Mouse (Mus musculus): Measurements from ENCODE around the gene Tas1r3. TPM values are rescaled to one million over a fixed set of nuclear protein-coding genes. Genes with fewer than 3 reads are reported as not detected.

The Tas1r3 gene
- polyA plus RNA-seq, 1 experiment = 1.9 TPM

DNA sequence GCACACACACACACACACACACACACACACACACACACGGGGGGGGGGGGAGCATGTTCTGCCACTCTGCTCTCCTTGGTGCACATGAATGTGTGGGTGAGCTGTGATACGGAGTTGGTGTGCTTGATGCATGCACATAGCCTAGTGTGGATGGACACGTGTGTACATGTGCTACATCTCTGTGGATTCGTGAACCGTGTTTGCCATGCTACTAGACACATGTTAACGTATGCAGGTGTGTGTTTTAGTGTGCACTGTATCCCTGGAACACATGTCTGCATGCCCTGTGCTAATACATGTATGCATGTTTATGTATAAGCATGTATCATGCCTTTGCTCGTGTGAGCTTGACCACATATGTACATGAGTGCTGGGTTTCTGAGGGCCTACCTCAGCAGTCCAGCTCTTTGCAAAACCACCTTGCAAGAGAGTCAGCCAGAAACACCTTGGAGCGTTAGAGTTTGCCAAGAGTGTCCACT, 30.1 kb upstream of the Tas1r3 start:
- Histone ChIP-seq H3K27me3 (ENCODE audit: control insufficient read depth, insufficient read depth, low read length) (no peaks in the 10 kb centered on the region), H3K27ac (ENCODE audit: control insufficient read depth, insufficient read depth, low read depth, low read length) (no peak overlapping the region), H3K4me1 (ENCODE audit: control insufficient read depth, insufficient read depth, low read length) (peaks cover 22% of the 10 kb centered on the region), H3K4me3 (ENCODE audit: control insufficient read depth, low read depth, low read length) (no peak overlapping the region), H3K36me3 (ENCODE audit: control insufficient read depth, insufficient read depth, low read length) (no peaks in the 10 kb centered on the region; the same call in 1 of the 2 replicates)
- TF ChIP-seq POLR2A (IDR thresholded peaks at IDR 0.05; ENCODE audit: control insufficient read depth, low read depth, low read length) (no peak), CTCF (IDR thresholded peaks at IDR 0.05; ENCODE audit: control insufficient read depth, insufficient read depth, insufficient replicate concordance, low read depth, low read length) (no peak)

DNA sequence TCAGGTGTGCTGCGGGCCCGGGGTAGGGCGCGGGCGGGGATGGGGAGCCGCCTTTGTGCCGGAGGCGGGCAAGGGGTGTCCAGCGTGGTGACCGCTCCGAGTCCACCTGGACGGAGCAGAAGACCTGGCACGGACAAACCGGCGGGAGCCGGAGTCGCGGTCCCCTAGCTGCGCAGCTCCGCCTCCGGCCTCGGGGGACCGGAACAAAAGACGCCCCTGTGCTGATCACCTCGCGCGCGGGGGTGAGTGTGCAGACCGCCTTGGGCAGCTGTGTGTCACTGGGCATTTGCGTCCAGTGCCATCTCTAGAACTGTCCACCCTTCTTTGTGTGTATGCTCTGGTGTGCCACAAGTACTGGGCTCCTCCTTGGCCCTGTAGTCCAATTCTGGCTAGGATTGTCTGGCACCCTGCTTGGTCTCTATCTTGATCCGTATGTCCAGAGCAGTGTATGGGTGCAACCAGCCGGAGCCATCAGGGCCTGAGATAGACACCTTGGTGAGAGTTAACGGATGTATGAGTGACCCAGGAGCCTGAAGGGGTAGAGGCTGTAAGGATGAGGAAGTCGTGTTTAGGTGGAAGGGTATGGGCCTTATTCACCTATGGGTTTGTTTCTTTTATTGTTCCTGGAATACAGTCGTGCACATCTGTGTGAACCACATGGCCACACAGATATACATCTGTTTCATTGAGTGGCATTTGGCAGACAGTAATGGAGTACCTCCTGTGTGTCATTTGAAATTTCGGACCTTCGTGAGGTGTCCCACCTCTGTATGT, 29.5 kb upstream of the Tas1r3 start:
- H3K27me3 ChIP-seq (ENCODE audit: control insufficient read depth, insufficient read depth, low read length) = no peaks in the 10 kb centered on the region
- no peak overlapping the region for H3K27ac ChIP-seq (ENCODE audit: control insufficient read depth, insufficient read depth, low read depth, low read length)
- H3K4me1 ChIP-seq (ENCODE audit: control insufficient read depth, insufficient read depth, low read length) = peaks cover 22% of the 10 kb centered on the region
- no peak for TF ChIP-seq POLR2A (IDR thresholded peaks at IDR 0.05; ENCODE audit: control insufficient read depth, low read depth, low read length)
- no peak for TF ChIP-seq CTCF (IDR thresholded peaks at IDR 0.05; ENCODE audit: control insufficient read depth, insufficient read depth, insufficient replicate concordance, low read depth, low read length)
- H3K36me3 ChIP-seq (ENCODE audit: control insufficient read depth, insufficient read depth, low read length) = no peaks in the 10 kb centered on the region; the same call in 1 of the 2 replicates
- H3K4me3 ChIP-seq (ENCODE audit: control insufficient read depth, low read depth, low read length) = peak overlapping the region; percentile 96

DNA sequence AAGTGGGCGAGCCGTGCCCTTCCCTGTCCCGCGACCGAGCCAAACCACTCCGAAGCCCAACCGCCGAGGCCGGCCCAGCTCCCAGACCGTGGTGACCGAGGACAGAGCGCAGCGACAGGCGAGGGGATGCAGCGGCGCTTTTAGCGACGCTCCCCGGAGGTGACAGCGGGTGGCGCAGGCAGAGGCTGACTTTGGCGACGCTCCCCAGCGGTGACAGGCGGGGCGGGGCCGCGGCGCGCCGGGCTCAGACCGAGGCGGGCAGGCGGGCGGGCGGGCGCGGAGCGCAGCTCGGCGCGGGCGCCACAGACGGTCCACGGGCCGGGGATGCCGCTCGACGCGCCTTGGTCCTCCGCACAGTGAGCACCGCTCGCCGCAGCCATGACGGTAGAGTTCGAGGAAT, 28.9 kb upstream of the Tas1r3 start:
- TF ChIP-seq CTCF (IDR thresholded peaks at IDR 0.05; ENCODE audit: control insufficient read depth, insufficient read depth, insufficient replicate concordance, low read depth, low read length) = no peak
- TF ChIP-seq POLR2A (IDR thresholded peaks at IDR 0.05; ENCODE audit: control insufficient read depth, low read depth, low read length) = no peak
- peak overlapping the region; percentile 96 for H3K4me3 ChIP-seq (ENCODE audit: control insufficient read depth, low read depth, low read length)
- peaks cover 22% of the 10 kb centered on the region for H3K4me1 ChIP-seq (ENCODE audit: control insufficient read depth, insufficient read depth, low read length)
- no peaks in the 10 kb centered on the region; the same call in 1 of the 2 replicates for H3K36me3 ChIP-seq (ENCODE audit: control insufficient read depth, insufficient read depth, low read length)
- H3K27me3 ChIP-seq (ENCODE audit: control insufficient read depth, insufficient read depth, low read length) = no peaks in the 10 kb centered on the region
- H3K27ac ChIP-seq (ENCODE audit: control insufficient read depth, insufficient read depth, low read depth, low read length) = peak overlapping the region; percentile 96

DNA sequence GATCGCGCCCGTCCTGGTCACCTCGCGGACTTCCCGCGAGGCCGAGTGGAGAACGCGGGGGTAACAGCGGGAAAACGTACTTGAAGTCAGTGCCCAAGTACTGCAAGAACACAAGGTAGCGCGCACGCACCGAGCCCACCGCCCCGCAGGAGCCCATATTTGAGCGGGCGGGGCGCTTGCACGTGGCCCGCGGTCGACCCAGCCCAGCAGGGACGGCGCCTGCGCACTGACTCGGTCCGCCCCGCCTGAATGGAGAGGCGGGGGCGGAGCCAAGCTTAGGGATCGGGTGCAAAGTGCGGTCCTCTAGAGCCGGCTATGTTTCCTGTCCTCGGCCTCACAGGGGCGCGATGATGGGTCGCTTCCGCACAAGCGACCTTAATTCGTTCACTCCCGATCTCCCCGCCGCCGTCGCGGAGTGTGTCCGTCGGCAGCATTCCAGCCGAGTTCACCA, 28.4 kb upstream of the Tas1r3 start, which contains the start of the genes Pusl1 and Acap3:
Gene Pusl1, minus strand, starts transcription at position 231 of the 451 bp plus-strand sequence.
Gene Acap3, plus strand, starts transcription at position 272 of the 451 bp plus-strand sequence.
- H3K4me3 ChIP-seq (ENCODE audit: control insufficient read depth, low read depth, low read length) = peak within 1 kb of the TSS; percentile 96
- H3K27me3 ChIP-seq (ENCODE audit: control insufficient read depth, insufficient read depth, low read length) = no peaks in the 10 kb centered on the region
- peak within 1 kb of the TSS; percentile 96 for H3K27ac ChIP-seq (ENCODE audit: control insufficient read depth, insufficient read depth, low read depth, low read length)
- H3K4me1 ChIP-seq (ENCODE audit: control insufficient read depth, insufficient read depth, low read length) = peaks cover 22% of the 10 kb centered on the region
- TF ChIP-seq POLR2A (IDR thresholded peaks at IDR 0.05; ENCODE audit: control insufficient read depth, low read depth, low read length) (peak; percentile 37; the same call in 1 of the 2 replicates), CTCF (IDR thresholded peaks at IDR 0.05; ENCODE audit: control insufficient read depth, insufficient read depth, insufficient replicate concordance, low read depth, low read length) (no peak)
- no peaks in the 10 kb centered on the region; the same call in 1 of the 2 replicates for H3K36me3 ChIP-seq (ENCODE audit: control insufficient read depth, insufficient read depth, low read length)

DNA sequence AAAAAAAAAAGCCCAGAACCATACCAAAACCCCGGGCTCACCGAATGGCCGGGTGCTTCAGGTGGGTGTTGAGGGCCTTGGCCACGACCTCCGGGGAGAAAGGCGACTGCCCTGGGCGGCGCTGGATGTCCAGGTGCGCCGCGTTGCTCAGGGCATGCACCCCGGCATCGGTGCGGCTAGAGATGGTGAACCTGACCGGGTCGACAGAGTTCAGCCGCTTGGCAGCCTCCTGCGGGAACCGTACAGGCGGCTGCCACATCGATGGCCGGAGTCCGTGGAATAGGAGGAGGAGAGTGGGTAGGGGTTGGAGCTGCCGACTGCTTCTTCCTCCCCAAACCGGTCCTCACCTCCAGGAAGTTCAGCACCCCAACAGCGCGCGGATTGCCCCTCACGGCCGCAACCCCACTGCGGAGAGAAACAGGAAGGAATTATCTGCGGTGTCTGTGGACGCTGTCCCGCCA, 27.9 kb upstream of the Tas1r3 start:
- Histone ChIP-seq H3K4me3 (ENCODE audit: control insufficient read depth, low read depth, low read length) (peak overlapping the region; percentile 96), H3K27ac (ENCODE audit: control insufficient read depth, insufficient read depth, low read depth, low read length) (peak overlapping the region; percentile 41; the same call in 1 of the 2 replicates), H3K4me1 (ENCODE audit: control insufficient read depth, insufficient read depth, low read length) (peaks cover 22% of the 10 kb centered on the region), H3K36me3 (ENCODE audit: control insufficient read depth, insufficient read depth, low read length) (no peaks in the 10 kb centered on the region; the same call in 1 of the 2 replicates), H3K27me3 (ENCODE audit: control insufficient read depth, insufficient read depth, low read length) (no peaks in the 10 kb centered on the region)
- TF ChIP-seq POLR2A (IDR thresholded peaks at IDR 0.05; ENCODE audit: control insufficient read depth, low read depth, low read length) (no peak), CTCF (IDR thresholded peaks at IDR 0.05; ENCODE audit: control insufficient read depth, insufficient read depth, insufficient replicate concordance, low read depth, low read length) (no peak)

DNA sequence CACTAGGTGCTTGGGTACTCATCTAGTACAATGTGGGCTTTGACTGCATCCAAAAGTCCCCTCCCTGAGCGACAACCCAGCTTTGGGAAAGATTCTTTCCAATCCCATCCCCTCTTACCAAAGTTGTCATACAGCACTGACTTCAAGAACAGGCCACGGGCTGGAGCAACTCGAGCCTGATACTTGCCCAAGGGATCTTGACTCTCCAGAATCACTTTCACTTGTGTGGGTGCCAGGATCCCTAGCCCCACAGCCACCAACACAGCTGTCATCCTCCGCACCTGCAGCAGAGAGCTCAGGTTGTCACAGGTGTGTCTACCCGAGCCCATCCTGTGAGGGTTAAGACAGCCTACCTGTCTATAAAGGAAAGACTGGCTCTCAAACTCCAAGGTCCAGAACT, 26.2 kb upstream of the Tas1r3 start:
- no peak overlapping the region for H3K27ac ChIP-seq (ENCODE audit: control insufficient read depth, insufficient read depth, low read depth, low read length)
- TF ChIP-seq POLR2A (IDR thresholded peaks at IDR 0.05; ENCODE audit: control insufficient read depth, low read depth, low read length) (no peak), CTCF (IDR thresholded peaks at IDR 0.05; ENCODE audit: control insufficient read depth, insufficient read depth, insufficient replicate concordance, low read depth, low read length) (no peak)
- peaks cover 19% of the 10 kb centered on the region for H3K4me1 ChIP-seq (ENCODE audit: control insufficient read depth, insufficient read depth, low read length)
- no peaks in the 10 kb centered on the region for H3K27me3 ChIP-seq (ENCODE audit: control insufficient read depth, insufficient read depth, low read length)
- H3K36me3 ChIP-seq (ENCODE audit: control insufficient read depth, insufficient read depth, low read length) = peaks cover 1% of the 10 kb centered on the region; the same call in 1 of the 2 replicates
- H3K4me3 ChIP-seq (ENCODE audit: control insufficient read depth, low read depth, low read length) = no peak overlapping the region

DNA sequence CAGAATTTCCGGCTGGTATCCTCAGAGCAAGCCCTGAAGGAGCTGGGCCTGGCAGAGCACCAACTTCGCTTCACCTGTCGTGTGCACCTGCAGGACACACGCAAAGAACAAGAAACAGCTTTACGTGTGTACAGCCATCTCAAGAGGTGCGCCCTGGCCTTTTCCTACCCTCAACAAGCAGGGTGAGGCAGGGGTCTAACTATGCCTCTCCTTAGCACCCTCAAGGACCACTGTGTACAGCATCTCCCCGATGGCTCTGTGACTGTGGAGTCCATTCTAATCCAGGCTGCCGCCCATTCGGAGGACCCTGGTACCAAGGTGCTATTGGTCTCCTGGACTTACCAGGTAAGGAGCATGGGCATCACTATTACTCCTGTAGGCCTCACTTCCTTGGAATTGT, 25.0 kb upstream of the Tas1r3 start:
- TF ChIP-seq POLR2A (IDR thresholded peaks at IDR 0.05; ENCODE audit: control insufficient read depth, low read depth, low read length) (no peak), CTCF (IDR thresholded peaks at IDR 0.05; ENCODE audit: control insufficient read depth, insufficient read depth, insufficient replicate concordance, low read depth, low read length) (no peak)
- peaks cover 1% of the 10 kb centered on the region; the same call in 1 of the 2 replicates for H3K36me3 ChIP-seq (ENCODE audit: control insufficient read depth, insufficient read depth, low read length)
- H3K4me3 ChIP-seq (ENCODE audit: control insufficient read depth, low read depth, low read length) = no peak overlapping the region

More for the DNA sequence above, 25.0 kb upstream of the Tas1r3 start:
- H3K27me3 ChIP-seq (ENCODE audit: control insufficient read depth, insufficient read depth, low read length) = no peaks in the 10 kb centered on the region
- no peak overlapping the region for H3K27ac ChIP-seq (ENCODE audit: control insufficient read depth, insufficient read depth, low read depth, low read length)
- peaks cover 18% of the 10 kb centered on the region for H3K4me1 ChIP-seq (ENCODE audit: control insufficient read depth, insufficient read depth, low read length)

All from testis, adult 2 months (tissue).